Mouse (Mus musculus): ENCODE measurements around the gene Trim24. TPM values are rescaled to one million over a fixed set of nuclear protein-coding genes. Genes with fewer than 3 reads are reported as not detected.

Trim24 gene
- polyA plus RNA-seq, 1 experiment from 2014 or later = 17.4 TPM

DNA sequence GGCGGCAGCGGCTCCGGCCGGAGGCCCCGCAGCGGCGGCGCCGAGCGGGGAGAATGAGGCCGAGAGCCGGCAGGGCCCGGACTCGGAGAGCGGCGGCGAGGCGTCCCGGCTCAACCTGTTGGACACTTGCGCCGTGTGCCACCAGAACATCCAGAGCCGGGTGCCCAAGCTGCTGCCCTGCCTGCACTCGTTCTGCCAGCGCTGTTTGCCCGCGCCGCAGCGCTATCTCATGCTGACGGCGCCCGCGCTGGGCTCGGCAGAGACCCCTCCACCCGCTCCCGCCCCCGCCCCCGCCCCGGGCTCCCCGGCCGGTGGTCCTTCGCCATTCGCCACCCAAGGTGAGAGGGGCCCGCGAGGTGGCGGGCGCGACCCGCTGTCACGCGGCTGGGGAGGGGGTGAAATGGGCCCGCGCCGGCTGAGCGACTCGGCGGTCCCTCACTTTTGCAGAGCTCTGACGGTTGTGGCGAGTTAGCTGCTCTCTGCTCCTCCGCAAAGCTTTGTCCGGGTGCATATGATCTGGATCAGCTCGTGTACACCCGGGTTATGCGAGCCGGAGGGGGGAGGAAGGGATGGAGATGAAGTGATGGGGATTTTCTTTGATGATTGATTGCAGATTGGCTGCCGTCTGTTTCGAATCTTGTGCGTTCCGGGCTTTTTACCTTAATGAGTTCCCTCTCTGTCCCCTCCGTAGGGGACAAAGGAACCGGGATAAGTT is 683 bp downstream of the Trim24 start:
- peak overlapping the region; percentile 98 for H3K27ac ChIP-seq (ENCODE audit: poor library complexity, severe bottlenecking)
- ATAC-seq (ENCODE audit: insufficient number of reproducible peaks, low FRiP score) = peak; percentile 46
- H3K9ac ChIP-seq = peak overlapping the region; percentile 98
- H3K4me2 ChIP-seq = peak overlapping the region; percentile 68
- peaks cover 34% of the 10 kb centered on the region for H3K9me3 ChIP-seq (replicated peaks)
- H3K4me3 ChIP-seq = peak overlapping the region; percentile 94
- peaks cover 38% of the 10 kb centered on the region for H3K36me3 ChIP-seq
- under 1% methylated on average over 49 of the region's 70 CpGs for WGBS
- no peaks in the 10 kb centered on the region for H3K27me3 ChIP-seq (replicated peaks)
- no peaks in the 10 kb centered on the region for H3K4me1 ChIP-seq (replicated peaks)

DNA sequence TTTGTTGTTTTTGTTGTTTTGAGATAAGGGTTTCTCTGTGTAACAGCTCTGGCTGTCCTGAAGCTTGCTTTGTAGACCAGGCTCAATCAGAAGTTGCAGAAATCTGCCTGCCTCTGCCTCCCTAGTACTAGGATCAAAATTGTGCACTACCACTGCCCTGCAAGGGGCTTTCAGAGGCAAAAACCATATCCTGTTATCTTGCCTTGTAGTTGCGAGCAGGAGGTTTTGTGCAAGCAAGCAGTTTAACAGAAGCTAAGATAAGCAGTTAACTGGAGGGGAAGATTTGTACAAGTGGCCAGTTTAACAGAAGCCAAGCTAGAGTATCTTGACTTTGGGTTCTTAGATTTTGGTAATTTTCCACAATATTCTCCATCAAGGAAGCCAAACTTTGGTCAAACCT is 2.2 kb downstream of the Trim24 start:
- Histone ChIP-seq H3K27ac (ENCODE audit: poor library complexity, severe bottlenecking) (no peak overlapping the region), H3K4me3 (no peak overlapping the region), H3K36me3 (peaks cover 53% of the 10 kb centered on the region), H3K4me2 (no peak overlapping the region), H3K9me3 (replicated peaks) (peaks cover 38% of the 10 kb centered on the region), H3K9ac (no peak overlapping the region), H3K27me3 (replicated peaks) (no peaks in the 10 kb centered on the region), H3K4me1 (replicated peaks) (no peaks in the 10 kb centered on the region)
- ATAC-seq (ENCODE audit: insufficient number of reproducible peaks, low FRiP score) = no peak
- 83% methylated on average over 1 of the region's 1 CpGs for WGBS

DNA sequence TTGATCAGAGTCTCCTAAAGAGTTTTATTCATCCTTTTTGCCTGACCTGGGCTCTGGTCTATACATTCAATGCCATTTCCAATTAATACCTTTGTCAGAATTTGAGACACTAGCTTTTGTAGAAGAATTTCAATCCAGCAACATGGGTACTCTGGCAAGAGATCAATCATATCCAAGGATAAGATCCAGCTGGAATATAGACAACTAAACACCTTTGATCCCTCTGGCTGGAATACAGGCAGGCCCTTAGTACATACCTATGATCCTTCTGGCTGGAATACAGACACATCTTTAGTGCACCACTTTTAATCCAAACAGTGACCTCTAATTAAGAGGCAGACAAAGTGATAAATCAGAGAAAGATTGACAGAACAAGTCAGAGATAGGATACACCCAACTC is 3.1 kb downstream of the Trim24 start:
- H3K9me3 ChIP-seq (replicated peaks) = peaks cover 38% of the 10 kb centered on the region

DNA sequence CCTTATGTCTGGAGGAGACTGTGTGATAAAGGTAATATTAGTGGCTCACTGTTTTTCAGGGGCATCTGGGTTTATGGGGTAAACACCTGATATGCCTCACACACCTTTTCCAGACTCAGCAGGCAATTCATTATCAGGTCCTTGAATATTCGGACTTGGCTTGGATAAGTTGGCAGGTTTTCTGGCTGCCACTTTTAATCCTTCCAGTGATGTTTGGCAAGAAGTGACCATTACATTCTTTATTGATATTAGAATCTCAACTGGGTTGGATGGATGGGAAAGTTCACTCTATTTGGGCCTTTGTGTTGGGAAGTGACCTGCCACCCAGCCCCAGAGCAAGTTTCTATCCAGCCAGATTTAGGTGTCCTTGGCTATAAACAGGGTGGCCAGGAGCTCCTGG is 7.6 kb downstream of the Trim24 start:
- no peak for ATAC-seq (ENCODE audit: insufficient number of reproducible peaks, low FRiP score)
- Histone ChIP-seq H3K36me3 (peaks cover 65% of the 10 kb centered on the region), H3K27ac (ENCODE audit: poor library complexity, severe bottlenecking) (no peak overlapping the region), H3K9me3 (replicated peaks) (peaks cover 45% of the 10 kb centered on the region), H3K9ac (no peak overlapping the region), H3K4me1 (replicated peaks) (no peaks in the 10 kb centered on the region), H3K4me2 (no peak overlapping the region), H3K4me3 (no peak overlapping the region), H3K27me3 (replicated peaks) (no peaks in the 10 kb centered on the region)
- WGBS = 88% methylated on average over 1 of the region's 1 CpGs

More for the DNA sequence above, 3.1 kb downstream of the Trim24 start:
- H3K9ac ChIP-seq = no peak overlapping the region
- no peaks in the 10 kb centered on the region for H3K27me3 ChIP-seq (replicated peaks)
- no peak overlapping the region for H3K4me3 ChIP-seq
- H3K27ac ChIP-seq (ENCODE audit: poor library complexity, severe bottlenecking) = no peak overlapping the region
- no peaks in the 10 kb centered on the region for H3K4me1 ChIP-seq (replicated peaks)
- peaks cover 54% of the 10 kb centered on the region for H3K36me3 ChIP-seq
- H3K4me2 ChIP-seq = no peak overlapping the region
- ATAC-seq (ENCODE audit: insufficient number of reproducible peaks, low FRiP score) = no peak

DNA sequence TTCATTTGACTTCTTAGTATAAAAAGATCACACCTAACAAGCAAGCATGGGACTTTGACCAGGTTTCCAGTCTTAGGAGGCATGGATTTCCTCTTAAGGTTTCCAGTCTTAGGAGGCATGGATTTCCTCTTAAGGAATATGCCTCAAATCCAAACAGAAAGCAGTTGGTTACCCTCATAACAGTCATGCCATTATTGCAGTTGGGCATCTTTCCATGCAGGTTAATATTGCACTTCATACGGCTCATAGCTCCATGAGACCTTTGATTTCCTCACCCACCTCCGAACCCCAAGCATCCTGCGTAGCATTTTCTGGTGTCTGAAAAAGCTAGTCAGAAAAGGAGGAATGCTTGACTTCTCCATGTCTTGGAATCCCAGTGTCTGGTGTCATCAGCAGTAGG is 10.0 kb downstream of the Trim24 start:
- no peak for ATAC-seq (ENCODE audit: insufficient number of reproducible peaks, low FRiP score)
- WGBS = 91% methylated on average over 3 of the region's 3 CpGs
- peaks cover 42% of the 10 kb centered on the region for H3K36me3 ChIP-seq
- H3K9ac ChIP-seq = no peak overlapping the region
- peaks cover 25% of the 10 kb centered on the region for H3K9me3 ChIP-seq (replicated peaks)
- H3K27ac ChIP-seq (ENCODE audit: poor library complexity, severe bottlenecking) = no peak overlapping the region
- H3K27me3 ChIP-seq (replicated peaks) = no peaks in the 10 kb centered on the region
- H3K4me2 ChIP-seq = no peak overlapping the region
- no peak overlapping the region for H3K4me3 ChIP-seq
- H3K4me1 ChIP-seq (replicated peaks) = peaks cover 3% of the 10 kb centered on the region; the same call in 1 of the 2 replicates

DNA sequence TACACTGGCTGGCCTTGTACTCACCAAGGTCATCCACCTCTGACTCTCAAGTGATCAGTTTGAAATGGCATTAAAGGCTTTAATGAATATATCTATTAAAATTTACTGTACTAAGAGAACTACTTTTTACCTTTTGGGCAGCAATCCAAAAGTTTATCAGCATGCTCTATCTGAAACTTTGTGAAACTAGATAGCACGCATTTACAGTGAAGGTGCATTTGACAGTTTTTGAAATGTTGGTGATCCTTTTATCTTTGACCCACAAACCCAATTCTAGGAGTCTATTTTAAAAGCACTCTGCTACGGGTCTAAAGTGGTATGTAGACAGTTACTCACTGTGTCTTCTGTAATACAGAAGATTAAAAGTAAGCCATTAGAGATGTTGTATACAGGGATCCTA is 23.0 kb downstream of the Trim24 start:
- H3K4me1 ChIP-seq (replicated peaks) = peaks cover 10% of the 10 kb centered on the region
- no peaks in the 10 kb centered on the region for H3K27me3 ChIP-seq (replicated peaks)
- no peak overlapping the region for H3K4me3 ChIP-seq
- 65% methylated on average over 2 of the region's 2 CpGs for WGBS
- H3K36me3 ChIP-seq = 0 out of 2 replicates have a peak, but pooled peaks cover 5% of the 10 kb centered on the region
- H3K9me3 ChIP-seq (replicated peaks) = no peaks in the 10 kb centered on the region; the same call in 1 of the 2 replicates
- no peak overlapping the region for H3K9ac ChIP-seq
- no peak overlapping the region for H3K27ac ChIP-seq (ENCODE audit: poor library complexity, severe bottlenecking)
- ATAC-seq (ENCODE audit: insufficient number of reproducible peaks, low FRiP score) = no peak
- H3K4me2 ChIP-seq = no peak overlapping the region

DNA sequence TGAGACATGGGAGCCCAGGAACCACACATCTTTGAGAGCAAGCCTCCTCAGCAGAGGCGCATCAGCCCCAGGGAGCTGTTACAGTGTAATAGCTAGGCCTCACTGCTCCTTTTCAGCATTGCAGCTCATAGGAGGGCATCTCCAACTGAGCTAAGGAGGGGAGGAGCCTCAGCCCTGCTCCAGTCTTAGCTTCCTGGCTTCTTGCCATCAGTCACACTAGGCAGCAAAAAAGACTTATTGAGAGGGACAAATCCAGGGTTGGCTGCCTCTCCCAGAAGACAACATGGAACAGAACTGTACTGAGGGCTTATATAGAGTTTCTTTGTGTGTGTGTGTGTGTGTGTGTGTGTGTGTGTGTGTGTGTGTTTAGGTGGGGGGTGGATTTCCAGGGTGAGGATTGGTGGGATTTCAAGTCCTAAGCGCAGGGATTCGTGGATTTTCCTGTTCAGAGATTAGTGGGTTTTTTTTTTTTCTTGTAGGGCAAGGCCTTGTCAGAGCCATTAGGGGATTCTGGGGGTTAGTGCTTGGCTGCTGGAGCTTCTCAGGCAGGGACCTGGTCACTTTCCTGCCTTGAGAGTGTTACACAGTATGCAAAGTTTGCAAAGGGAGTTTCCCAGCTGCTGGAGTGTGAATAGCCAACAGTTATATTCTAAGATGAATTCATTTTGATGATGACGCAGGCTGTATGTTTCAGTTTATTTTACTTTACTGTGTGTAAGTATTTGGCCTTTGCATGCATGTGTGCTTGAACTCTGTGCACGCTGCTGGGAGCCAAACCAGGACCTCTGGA is 25.2 kb downstream of the Trim24 start:
- Histone ChIP-seq H3K27me3 (replicated peaks) (no peaks in the 10 kb centered on the region), H3K4me1 (replicated peaks) (peaks cover 10% of the 10 kb centered on the region), H3K27ac (ENCODE audit: poor library complexity, severe bottlenecking) (peak overlapping the region; percentile 42; the same call in 1 of the 2 replicates), H3K9me3 (replicated peaks) (no peaks in the 10 kb centered on the region; the same call in 1 of the 2 replicates), H3K4me3 (no peak overlapping the region), H3K9ac (no peak overlapping the region), H3K36me3 (0 out of 2 replicates have a peak, but pooled peaks cover 5% of the 10 kb centered on the region), H3K4me2 (no peak overlapping the region)
- peak; percentile 55; the same call in 1 of the 2 replicates for ATAC-seq (ENCODE audit: insufficient number of reproducible peaks, low FRiP score)
- 70% methylated on average over 5 of the region's 5 CpGs for WGBS

DNA sequence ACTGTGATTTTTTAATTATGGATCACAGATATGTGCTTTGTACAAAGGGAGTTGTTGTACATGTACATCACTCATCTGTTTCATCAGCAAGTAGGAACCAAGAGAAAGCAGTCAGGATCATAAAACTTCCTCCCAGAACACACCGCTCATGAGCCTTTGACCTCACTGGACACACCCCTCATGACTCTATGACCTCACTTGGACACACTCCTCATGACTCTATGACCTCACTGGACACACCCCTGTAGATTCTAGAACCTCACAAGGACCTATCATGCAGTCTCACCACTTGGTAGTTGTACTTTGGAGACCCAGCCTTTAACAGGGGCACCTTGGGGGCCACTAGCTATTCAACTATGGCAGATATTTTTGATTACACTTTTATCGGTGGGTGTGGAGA is 29.6 kb downstream of the Trim24 start:
- H3K9me3 ChIP-seq (replicated peaks) = no peaks in the 10 kb centered on the region
- no peaks in the 10 kb centered on the region for H3K27me3 ChIP-seq (replicated peaks)
- peaks cover 10% of the 10 kb centered on the region for H3K4me1 ChIP-seq (replicated peaks)
- H3K4me3 ChIP-seq = no peak overlapping the region
- H3K36me3 ChIP-seq = peaks cover 15% of the 10 kb centered on the region
- ATAC-seq (ENCODE audit: insufficient number of reproducible peaks, low FRiP score) = no peak
- no peak overlapping the region for H3K27ac ChIP-seq (ENCODE audit: poor library complexity, severe bottlenecking)
- WGBS = 100% methylated on average over 2 of the region's 2 CpGs
- no peak overlapping the region for H3K4me2 ChIP-seq
- H3K9ac ChIP-seq = no peak overlapping the region

DNA sequence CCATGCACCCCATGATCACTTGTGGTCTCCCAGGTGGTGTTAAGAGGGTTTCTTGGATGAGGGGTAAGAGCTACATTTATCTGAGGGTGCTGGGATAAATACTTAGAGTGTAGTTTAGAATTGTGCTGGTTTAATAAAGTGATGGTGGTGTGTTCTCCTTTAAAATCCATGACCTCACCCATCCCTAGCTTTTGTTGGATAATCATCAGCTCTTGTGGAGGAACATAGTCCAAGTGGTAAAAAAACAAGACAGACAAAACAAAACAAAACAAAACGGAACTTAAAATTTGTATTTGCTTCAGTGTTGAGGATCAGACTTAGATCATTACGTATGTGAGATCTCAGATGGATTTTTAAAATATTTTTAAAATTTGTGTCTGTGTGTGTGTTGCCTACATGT is 31.2 kb downstream of the Trim24 start:
- H3K36me3 ChIP-seq = peaks cover 31% of the 10 kb centered on the region
- 90% methylated on average over 2 of the region's 2 CpGs for WGBS
- no peaks in the 10 kb centered on the region for H3K27me3 ChIP-seq (replicated peaks)
- H3K4me2 ChIP-seq = no peak overlapping the region
- no peak overlapping the region for H3K9ac ChIP-seq
- no peaks in the 10 kb centered on the region for H3K4me1 ChIP-seq (replicated peaks)
- no peak overlapping the region for H3K4me3 ChIP-seq
- no peaks in the 10 kb centered on the region; the same call in 1 of the 2 replicates for H3K9me3 ChIP-seq (replicated peaks)
- ATAC-seq (ENCODE audit: insufficient number of reproducible peaks, low FRiP score) = no peak
- H3K27ac ChIP-seq (ENCODE audit: poor library complexity, severe bottlenecking) = no peak overlapping the region

DNA sequence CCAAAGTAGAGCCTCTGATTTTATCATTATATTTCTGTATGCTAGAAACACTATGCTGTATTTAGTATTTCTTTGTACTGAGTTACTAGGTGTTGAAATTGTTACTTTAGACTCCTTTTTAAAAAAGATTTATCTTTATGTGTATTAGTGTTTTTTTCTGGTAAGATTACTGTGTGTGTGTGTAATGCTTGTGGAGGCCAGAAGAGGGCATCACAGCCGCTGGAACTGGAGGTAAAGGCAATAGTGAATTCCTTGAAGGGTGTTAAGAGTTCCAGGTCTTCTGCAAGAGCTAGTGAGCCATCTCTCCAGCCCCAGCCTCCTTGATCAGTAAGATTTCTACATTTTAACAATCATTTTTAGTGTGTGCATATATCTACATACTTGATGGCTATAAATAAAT is 33.2 kb downstream of the Trim24 start:
- H3K9ac ChIP-seq = no peak overlapping the region
- no peak for ATAC-seq (ENCODE audit: insufficient number of reproducible peaks, low FRiP score)
- 78% methylated on average over 1 of the region's 1 CpGs for WGBS
- H3K27me3 ChIP-seq (replicated peaks) = no peaks in the 10 kb centered on the region
- H3K4me1 ChIP-seq (replicated peaks) = no peaks in the 10 kb centered on the region
- no peak overlapping the region for H3K4me3 ChIP-seq
- no peaks in the 10 kb centered on the region; the same call in 1 of the 2 replicates for H3K9me3 ChIP-seq (replicated peaks)
- H3K27ac ChIP-seq (ENCODE audit: poor library complexity, severe bottlenecking) = no peak overlapping the region
- H3K36me3 ChIP-seq = peaks cover 39% of the 10 kb centered on the region
- H3K4me2 ChIP-seq = no peak overlapping the region

DNA sequence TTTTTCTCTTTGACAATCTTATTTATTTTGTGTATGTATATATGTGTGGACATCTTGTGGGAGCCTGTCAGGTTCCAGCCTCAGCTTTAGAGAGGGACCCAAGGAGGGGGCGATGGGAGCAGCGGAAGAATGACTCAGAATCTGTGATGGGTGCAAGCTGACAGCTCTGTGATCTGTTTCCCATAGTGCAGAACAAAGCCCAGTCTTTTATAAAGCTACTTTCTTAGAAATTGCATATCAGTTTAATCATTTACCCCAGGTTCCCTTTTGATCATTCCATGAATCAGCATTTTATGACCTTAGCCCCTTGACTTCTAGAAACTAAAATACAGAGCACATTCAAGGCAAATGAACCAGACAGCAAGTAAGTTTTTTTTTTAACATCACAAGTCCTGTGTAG is 42.9 kb downstream of the Trim24 start:
- Histone ChIP-seq H3K27me3 (replicated peaks) (no peaks in the 10 kb centered on the region), H3K9me3 (replicated peaks) (peaks cover 2% of the 10 kb centered on the region; the same call in 1 of the 2 replicates), H3K4me2 (no peak overlapping the region), H3K4me3 (no peak overlapping the region), H3K4me1 (replicated peaks) (no peaks in the 10 kb centered on the region), H3K36me3 (peaks cover 37% of the 10 kb centered on the region), H3K27ac (ENCODE audit: poor library complexity, severe bottlenecking) (no peak overlapping the region), H3K9ac (no peak overlapping the region)
- WGBS = 91% methylated on average over 2 of the region's 2 CpGs
- ATAC-seq (ENCODE audit: insufficient number of reproducible peaks, low FRiP score) = no peak
